Mouse (Mus musculus) olfactory bulb, adult 2 months (tissue): Measurements from ENCODE around the gene Itpr2.

Experiments used
- CTCF ChIP-seq: fragments of 200-500 bp; IDR thresholded peaks from 2 replicates; pipeline ENCODE4 v1.5.1; 2012; ENCODE audit warnings: low read depth, mild to moderate bottlenecking, low read length, moderate library complexity; ENCODE audit not compliant: insufficient read depth
- POLR2A ChIP-seq: fragments of 200-500 bp; IDR thresholded peaks from 2 replicates; pipeline ENCODE4 v1.6.1; 2012; ENCODE audit warnings: mild to moderate bottlenecking, low read depth, low read length, moderate library complexity; ENCODE audit not compliant: insufficient read depth

DNA sequence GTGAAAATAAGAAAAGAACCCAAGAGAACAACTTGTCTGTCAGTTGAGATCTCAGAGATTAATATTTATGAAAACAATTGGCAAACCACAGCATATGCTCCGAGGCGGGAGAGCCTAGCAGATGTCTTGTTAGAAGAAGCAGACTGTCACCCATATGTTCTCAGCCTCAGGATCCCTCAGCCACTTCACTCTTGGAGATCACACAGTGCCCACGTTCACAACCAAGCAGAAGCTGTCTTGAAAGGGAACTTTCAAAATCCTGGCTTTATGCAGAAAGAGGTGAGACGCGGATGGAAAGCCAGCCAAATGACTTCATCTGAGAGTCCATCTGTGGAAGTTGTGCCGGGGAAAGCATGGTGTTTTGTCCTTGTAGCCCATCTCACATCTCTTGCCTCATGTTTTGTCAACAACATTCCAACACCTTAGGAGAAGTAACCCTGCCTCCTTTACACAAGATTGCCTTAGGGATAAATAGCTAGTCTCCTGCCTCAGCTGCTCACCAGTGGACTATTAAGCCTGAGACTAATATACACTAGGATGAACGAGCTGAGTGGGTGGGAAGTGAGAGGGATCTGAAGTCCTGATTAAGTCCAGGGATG lies 219.9 kb downstream of the Itpr2 start:
- TF ChIP-seq POLR2A (no peak), CTCF (no peak)
